Mouse (Mus musculus): ENCODE data around the gene Stk33. TPM values are rescaled to one million over a fixed set of nuclear protein-coding genes. Genes with fewer than 3 reads are reported as not detected.

Stk33 gene
- polyA plus RNA-seq, 1 experiment from 2014 or later, result 0.51 TPM

- Histone ChIP-seq H3K9me3 (ENCODE audit: low read length) (no peaks in the 10 kb centered on the region), H3K27me3 (ENCODE audit: insufficient read depth, low read length) (0 out of 2 replicates have a peak, but pooled peaks cover 2% of the 10 kb centered on the region), H3K27ac (ENCODE audit: low read length) (no peak overlapping the region), H3K4me2 (replicated peaks; ENCODE audit: low read depth, low read length) (no peak overlapping the region), H3K4me1 (ENCODE audit: insufficient read depth, low read length) (no peaks in the 10 kb centered on the region), H3K4me3 (ENCODE audit: low read length) (no peak overlapping the region), H3K36me3 (ENCODE audit: insufficient read depth, low read length) (no peaks in the 10 kb centered on the region), H3K9ac (replicated peaks; ENCODE audit: low read length) (no peak overlapping the region)
- ATAC-seq (ENCODE audit: low FRiP score, low TSS enrichment), result no peak
- 40% methylated on average over 5 of the region's 5 CpGs for WGBS
These were observed 204.4 kb downstream of the Stk33 start for GRCm38 (mm10) chr7:109234476-109234875.

- Histone ChIP-seq H3K4me2 (replicated peaks; ENCODE audit: low read depth, low read length) (no peak overlapping the region), H3K27ac (ENCODE audit: low read length) (no peak overlapping the region), H3K9ac (replicated peaks; ENCODE audit: low read length) (no peak overlapping the region), H3K36me3 (ENCODE audit: insufficient read depth, low read length) (no peaks in the 10 kb centered on the region), H3K9me3 (ENCODE audit: low read length) (no peaks in the 10 kb centered on the region), H3K4me1 (ENCODE audit: insufficient read depth, low read length) (no peaks in the 10 kb centered on the region), H3K27me3 (ENCODE audit: insufficient read depth, low read length) (0 out of 2 replicates have a peak, but pooled peaks cover 2% of the 10 kb centered on the region), H3K4me3 (ENCODE audit: low read length) (no peak overlapping the region)
- no peak for ATAC-seq (ENCODE audit: low FRiP score, low TSS enrichment)
- 47% methylated on average over 11 of the region's 11 CpGs for WGBS
These were observed 207.0 kb downstream of the Stk33 start for GRCm38 (mm10) chr7:109231881-109232321.

- Histone ChIP-seq H3K9ac (replicated peaks; ENCODE audit: low read length) (no peak overlapping the region), H3K27ac (ENCODE audit: low read length) (no peak overlapping the region), H3K9me3 (ENCODE audit: low read length) (no peaks in the 10 kb centered on the region), H3K27me3 (ENCODE audit: insufficient read depth, low read length) (0 out of 2 replicates have a peak, but pooled peaks cover 2% of the 10 kb centered on the region), H3K4me2 (replicated peaks; ENCODE audit: low read depth, low read length) (no peak overlapping the region), H3K4me1 (ENCODE audit: insufficient read depth, low read length) (no peaks in the 10 kb centered on the region), H3K4me3 (ENCODE audit: low read length) (no peak overlapping the region), H3K36me3 (ENCODE audit: insufficient read depth, low read length) (no peaks in the 10 kb centered on the region)
- 0 out of 2 replicates have a peak, but pooled peaks have one; percentile 2 for ATAC-seq (ENCODE audit: low FRiP score, low TSS enrichment)
- WGBS, result 83% methylated on average over 4 of the region's 5 CpGs
These were observed 207.6 kb downstream of the Stk33 start for GRCm38 (mm10) chr7:109231307-109231706.

- H3K36me3 ChIP-seq (ENCODE audit: insufficient read depth, low read length), result no peaks in the 10 kb centered on the region
- H3K27me3 ChIP-seq (ENCODE audit: insufficient read depth, low read length), result 0 out of 2 replicates have a peak, but pooled peaks cover 2% of the 10 kb centered on the region
- no peak overlapping the region for H3K9ac ChIP-seq (replicated peaks; ENCODE audit: low read length)
- no peak overlapping the region for H3K4me2 ChIP-seq (replicated peaks; ENCODE audit: low read depth, low read length)
- 21% methylated on average over 2 of the region's 2 CpGs for WGBS
- H3K4me3 ChIP-seq (ENCODE audit: low read length), result no peak overlapping the region
- no peaks in the 10 kb centered on the region for H3K4me1 ChIP-seq (ENCODE audit: insufficient read depth, low read length)
- no peaks in the 10 kb centered on the region for H3K9me3 ChIP-seq (ENCODE audit: low read length)
- peak; percentile 60; the same call in 1 of the 2 replicates for ATAC-seq (ENCODE audit: low FRiP score, low TSS enrichment)
- no peak overlapping the region for H3K27ac ChIP-seq (ENCODE audit: low read length)
These were observed 208.1 kb downstream of the Stk33 start for GRCm38 (mm10) chr7:109230806-109231205.

Other genes with a start within 250 kb of the Stk33 start
- 0.03 TPM in 1 of 2 replicates, not detected in the other for gene Trim66, start 69.1 kb upstream of the Stk33 start, polyA plus RNA-seq (2015; fragmentation: Nextera tagmentation; extraction: Ambion mirVana)
- gene Rpl27a, start 80.1 kb upstream of the Stk33 start, polyA plus RNA-seq (2015; fragmentation: Nextera tagmentation; extraction: Ambion mirVana), result 122 and 129 TPM in 2 replicates

Data from kidney, embryonic 16.5 days (tissue).